Mouse (Mus musculus) CD4-positive, CD25-positive, alpha-beta regulatory T cell, adult 9 weeks (primary cell): ENCODE results near the gene Ptpn3. TPM values are rescaled to one million over a fixed set of nuclear protein-coding genes. Genes with fewer than 3 reads are reported as not detected.

Experiments
- polyA plus RNA-seq: library from polyadenylated mRNA; unstranded; fragments of 100-300 nt; shearing (Covaris generic); gene quantifications from one replicate; pipeline ENCODE4 v1.2.1, GENCODE M21; 2017

Ptpn3 gene
- polyA plus RNA-seq = 2.2 TPM

DNA sequence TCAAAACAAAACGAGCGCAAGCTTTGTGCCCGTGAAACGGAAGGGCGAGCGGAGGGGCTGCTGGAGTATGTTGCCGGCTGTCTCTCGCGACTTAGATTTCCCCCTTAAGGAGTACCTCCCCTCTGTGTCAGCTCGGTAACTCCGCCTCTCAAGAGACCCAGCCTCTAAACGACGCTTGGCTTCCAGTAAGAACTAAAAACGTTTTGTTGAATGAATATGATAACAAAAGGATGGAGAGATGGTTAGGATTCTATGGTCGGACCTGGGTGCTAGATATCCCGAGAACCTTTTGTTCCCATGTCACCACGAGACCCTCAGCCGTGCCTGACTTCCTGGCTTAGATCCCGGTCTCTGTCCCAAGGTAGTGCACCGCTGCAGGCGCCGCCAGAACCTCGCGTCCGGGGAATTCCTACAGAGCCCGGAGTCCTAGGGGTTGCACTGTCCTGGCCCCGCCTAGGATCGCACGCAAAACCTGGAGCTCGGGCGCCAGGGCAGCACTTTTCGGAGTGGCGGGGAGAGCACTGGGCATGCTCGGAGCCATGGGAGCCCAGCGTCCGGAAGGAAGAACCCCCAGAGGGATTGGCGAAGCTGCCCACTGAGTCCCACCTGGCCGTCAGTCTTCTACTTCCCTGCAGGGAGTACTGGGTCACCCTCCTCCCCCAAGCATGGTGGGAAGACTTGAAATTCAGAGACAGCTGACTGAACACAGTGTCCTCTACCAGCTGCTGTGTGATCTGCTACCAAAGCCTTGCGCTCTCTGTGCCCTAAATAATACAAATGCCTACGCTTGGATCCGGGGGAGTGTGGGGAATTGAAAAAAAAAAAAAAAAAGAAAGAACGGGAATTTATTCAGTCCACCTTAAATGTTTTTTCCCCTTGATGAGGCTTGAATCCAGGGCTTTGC lies at the start of gene Ptpn3:
Gene Ptpn3 (minus strand): TSS at position 428 of the 904 bp plus-strand sequence.

DNA sequence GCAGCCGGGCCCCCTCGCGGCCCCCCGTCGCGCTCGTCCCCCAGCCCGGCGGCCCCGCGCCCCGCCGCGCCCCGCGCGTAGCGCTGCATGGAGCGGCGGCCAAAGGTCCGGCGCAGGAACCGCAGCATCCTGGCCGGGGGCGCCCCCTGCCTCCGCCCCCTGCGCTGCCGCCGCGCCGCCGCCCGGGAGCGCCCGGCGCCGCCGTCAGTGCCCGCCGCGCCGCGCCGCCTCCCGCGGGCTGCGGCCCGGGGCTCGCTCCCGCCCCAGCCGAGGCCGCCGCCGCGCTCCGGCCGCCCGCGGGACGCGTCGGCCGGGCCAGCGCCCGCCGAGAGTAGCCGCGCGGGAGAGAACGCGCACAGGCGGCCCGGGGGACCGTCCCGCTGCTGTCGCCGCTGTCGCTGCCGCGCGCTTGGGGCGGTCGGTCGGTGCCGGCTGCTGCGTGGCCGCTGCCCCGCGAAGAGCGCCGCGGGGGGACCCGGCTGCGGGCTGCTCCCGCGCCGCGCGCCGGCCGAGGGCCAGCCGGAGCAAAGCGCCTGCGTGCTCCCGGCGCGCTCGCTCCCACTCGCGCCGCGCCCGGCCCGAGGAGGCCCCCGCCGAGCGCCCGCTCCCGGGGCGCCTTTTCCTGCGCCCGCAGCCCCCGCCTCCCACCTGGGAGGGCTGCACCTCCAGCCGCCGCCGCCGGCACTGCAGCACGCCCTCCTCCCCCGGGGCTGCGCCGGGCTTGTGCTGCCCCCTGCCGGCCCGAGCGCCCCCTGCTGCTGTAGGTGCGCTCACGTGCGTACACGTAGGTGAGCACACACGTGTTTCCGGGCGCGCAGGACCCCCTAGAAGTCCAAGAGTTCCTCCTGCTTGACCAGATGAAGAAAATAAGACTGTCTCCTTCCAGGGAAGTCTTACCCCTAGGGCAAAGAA lies 158.4 kb downstream of the Ptpn3 start, which contains the start of gene Epb41l4b:
Gene Epb41l4b (minus strand): TSS at position 412 of the 912 bp plus-strand sequence.

Other genes with a start within 250 kb of the Ptpn3 start
- gene Epb41l4b, start 158.4 kb downstream of the Ptpn3 start, polyA plus RNA-seq = not detected
- gene Palm2, start 132.4 kb upstream of the Ptpn3 start, polyA plus RNA-seq = not detected